Mouse (Mus musculus) CH12.LX (cell line): ENCODE measurements at regions not wholly inside any gene's neighbourhood (a gene's known extent, or its start where the extent isn't known, plus 50 kb on each side); places are given as distances from the start of the nearest gene placed in this dataset.

ENCODE experiments used
- CTCF ChIP-seq, 2 experiments: IDR thresholded peaks in 1 of 2; conservative IDR thresholded peaks in 1 of 2; 2 replicates each; pipeline ENCODE4 v1.5.1; 2011 to 2012; ENCODE audit warnings: low read depth in 2 of 2, low read length in 2 of 2, improper control_type of control experiment in 1 of 2, inconsistent platforms in 1 of 2, mild to moderate bottlenecking in 1 of 2, moderate library complexity in 1 of 2
- EP300 ChIP-seq: IDR thresholded peaks from 2 replicates; pipeline ENCODE4 v1.6.1; 2011; ENCODE audit warnings: low read length, improper control_type of control experiment
- JUN ChIP-seq: IDR thresholded peaks from 2 replicates; pipeline ENCODE4 v1.6.1; 2011; ENCODE audit warnings: low read depth, mild to moderate bottlenecking, low read length, improper control_type of control experiment, moderate library complexity; ENCODE audit not compliant: insufficient read depth
- POLR2A ChIP-seq: IDR thresholded peaks from 2 replicates; pipeline ENCODE4 v1.6.1; 2011; ENCODE audit warnings: low read depth, mild to moderate bottlenecking, improper control_type of control experiment, low read length
- POLR2AphosphoS2 ChIP-seq: IDR thresholded peaks from 2 replicates; pipeline ENCODE4 v1.6.1; 2011; ENCODE audit warnings: low read depth, low read length, improper control_type of control experiment
- USF1 ChIP-seq: IDR thresholded peaks from 2 replicates; pipeline ENCODE4 v1.6.1; 2014; ENCODE audit warnings: low read depth, mild to moderate bottlenecking, inconsistent platforms, low read length, improper control_type of control experiment
- USF2 ChIP-seq: conservative IDR thresholded peaks from 2 replicates; pipeline ENCODE4 v1.6.1; 2011; ENCODE audit warnings: low read depth, low read length, improper control_type of control experiment
- ZKSCAN1 ChIP-seq: IDR thresholded peaks from 2 replicates; pipeline ENCODE4 v1.6.1; 2012; ENCODE audit warnings: low read depth, inconsistent platforms, low read length, improper control_type of control experiment, borderline replicate concordance
- ZNF384 ChIP-seq: IDR thresholded peaks from 2 replicates; pipeline ENCODE4 v1.6.1; 2012; ENCODE audit warnings: low read depth, low read length, improper control_type of control experiment, inconsistent platforms

- TF ChIP-seq POLR2AphosphoS2 (no peak), CTCF (conservative IDR thresholded peaks at IDR 0.05 in 1 of 2, IDR thresholded peaks at IDR 0.05 in 1 of 2; ENCODE audit: low read depth in 2 of 2, low read length in 2 of 2) (no peak), USF1 (no peak), POLR2A (no peak), JUN (no peak), USF2 (no peak), ZKSCAN1 (no peak), EP300 (no peak), ZNF384 (no peak)
These were observed 313.8 kb upstream of the Clint1 start for GRCm38 (mm10) chr11:45538011-45538410.
